Mouse (Mus musculus): ENCODE measurements around the gene Copz2.
"Not testable (repeated sequence)": the region's sequence is repeated elsewhere in the genome, so short reads cannot be mapped to it uniquely, and the experiment has no call there.

Gene Copz2

GRCm38 (mm10) chr11:96829403-96829812, 20.3 kb upstream of the Copz2 start:
- DNase-seq (ENCODE audit: low spot score), result peak; percentile 76

DNA sequence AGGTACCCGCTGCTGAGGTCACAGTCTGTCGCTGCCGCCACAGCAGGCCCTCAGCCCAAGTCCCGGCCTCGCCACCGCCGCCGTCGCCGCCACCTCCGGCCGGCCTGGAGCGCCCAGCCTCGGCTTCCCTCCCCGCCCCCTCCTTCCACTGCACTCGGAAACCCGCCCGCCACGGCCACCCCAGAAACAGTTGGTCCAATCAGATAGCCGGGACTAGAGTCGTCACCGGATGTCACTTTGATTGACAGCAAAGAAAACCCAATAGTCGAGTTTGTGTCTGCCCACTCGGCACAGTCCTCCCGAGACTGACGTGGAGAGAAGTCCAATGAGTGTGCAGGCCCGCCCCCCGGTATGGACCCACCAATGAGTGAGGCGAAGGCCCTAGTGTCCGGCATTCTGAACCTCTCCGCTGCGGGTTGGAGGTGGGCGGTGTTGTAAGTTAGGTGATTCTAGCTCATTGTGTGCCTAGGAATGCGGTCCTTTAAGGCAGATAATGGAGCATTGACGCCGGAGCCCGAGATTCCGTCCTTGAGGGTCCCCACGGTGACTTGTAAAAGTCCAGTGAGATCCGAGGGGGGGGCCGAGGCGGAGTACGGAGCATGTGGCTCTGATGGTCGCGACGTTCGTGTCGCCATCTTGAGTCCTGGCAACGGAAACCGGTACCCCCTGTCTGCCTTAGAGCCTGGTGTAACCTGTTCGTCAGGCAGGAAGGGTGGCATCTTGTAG, 19.7 kb upstream of the Copz2 start, which contains the start of gene Nfe2l1:
Gene Nfe2l1, minus strand, starts transcription at position 156 of the 726 bp plus-strand sequence.
- peak; percentile 90 for DNase-seq (ENCODE audit: low spot score)

DNA sequence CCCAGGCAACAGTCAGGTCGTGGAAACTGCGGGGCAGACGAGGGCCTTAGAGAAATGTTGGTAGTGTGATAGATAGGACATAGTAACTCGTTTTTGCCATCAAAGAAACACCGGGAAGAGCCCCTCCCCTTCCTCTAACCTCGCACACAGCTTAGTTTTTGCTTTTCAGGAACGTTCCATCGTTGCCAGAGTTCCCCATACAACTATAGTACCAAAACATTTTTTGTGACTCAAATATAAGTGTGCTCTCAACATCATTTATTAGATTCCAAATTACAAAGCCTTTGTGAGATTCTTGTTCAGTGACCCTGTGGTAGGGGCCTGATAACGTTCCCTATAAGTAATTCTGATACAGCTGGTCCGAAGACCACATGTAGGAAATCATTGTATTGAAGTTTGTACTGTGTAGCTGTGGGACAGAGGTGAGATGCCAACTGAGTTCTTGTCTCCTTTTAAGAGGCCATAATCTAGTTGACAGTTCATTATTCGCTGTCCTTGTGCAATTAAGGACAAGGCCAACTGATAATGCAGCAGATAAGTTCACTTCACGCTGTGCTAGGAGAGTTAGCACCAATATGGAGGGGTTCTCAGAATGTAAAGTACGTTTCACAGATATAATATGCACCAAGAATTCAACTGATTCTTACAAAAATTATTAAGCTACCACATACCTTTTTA, 19.0 kb upstream of the Copz2 start:
- DNase-seq (ENCODE audit: low spot score), result no peak

DNA sequence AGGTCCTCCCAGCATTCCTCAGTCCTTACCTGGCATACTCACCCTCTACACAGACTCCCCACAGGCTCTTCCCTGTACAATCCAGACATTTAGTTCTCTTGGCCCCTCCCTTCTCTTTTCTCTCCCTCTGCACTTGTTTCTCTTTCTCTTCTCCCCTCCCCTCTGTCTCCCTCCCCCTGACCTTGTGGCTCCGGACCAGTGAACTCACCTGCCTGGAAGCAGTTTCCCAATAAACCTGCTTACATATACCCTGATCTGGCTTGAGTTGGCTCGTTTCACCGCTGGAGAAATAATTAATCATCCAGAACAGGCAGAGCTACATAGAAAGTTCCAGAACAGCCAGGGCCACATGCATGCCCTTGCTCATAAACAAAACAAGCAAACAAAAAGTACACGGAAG, 18.2 kb upstream of the Copz2 start:
- DNase-seq (ENCODE audit: low spot score), result no peak

- DNase-seq (ENCODE audit: low spot score), result no peak
Observed at GRCm38 (mm10) chr11:96832541-96832940, 17.1 kb upstream of the Copz2 start.

- no peak for DNase-seq (ENCODE audit: low spot score)
Observed at GRCm38 (mm10) chr11:96832973-96833372, 16.7 kb upstream of the Copz2 start.

- DNase-seq (ENCODE audit: low spot score), result no peak
Observed at GRCm38 (mm10) chr11:96834127-96834526, 15.5 kb upstream of the Copz2 start.

DNA sequence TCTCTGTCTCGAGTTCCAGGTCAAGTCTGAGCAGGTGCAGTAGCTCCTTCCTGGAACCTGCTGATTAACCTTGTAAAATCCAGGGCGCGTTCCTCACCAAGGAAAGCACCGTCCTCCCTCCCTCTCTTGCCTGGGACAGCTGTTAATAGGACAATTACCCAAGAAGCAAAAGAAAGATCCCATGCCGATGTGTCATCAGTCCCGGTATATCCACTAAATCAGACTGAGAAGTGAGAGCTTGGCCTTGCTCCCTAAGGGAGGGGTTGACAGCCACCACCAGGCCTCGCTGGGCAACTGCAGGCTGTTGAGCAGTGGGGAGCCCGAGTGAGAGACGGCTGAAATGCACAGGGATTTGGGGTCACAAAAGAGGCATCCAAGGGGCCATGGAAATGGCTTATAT, 12.4 kb upstream of the Copz2 start:
- DNase-seq (ENCODE audit: low spot score), result no peak

DNA sequence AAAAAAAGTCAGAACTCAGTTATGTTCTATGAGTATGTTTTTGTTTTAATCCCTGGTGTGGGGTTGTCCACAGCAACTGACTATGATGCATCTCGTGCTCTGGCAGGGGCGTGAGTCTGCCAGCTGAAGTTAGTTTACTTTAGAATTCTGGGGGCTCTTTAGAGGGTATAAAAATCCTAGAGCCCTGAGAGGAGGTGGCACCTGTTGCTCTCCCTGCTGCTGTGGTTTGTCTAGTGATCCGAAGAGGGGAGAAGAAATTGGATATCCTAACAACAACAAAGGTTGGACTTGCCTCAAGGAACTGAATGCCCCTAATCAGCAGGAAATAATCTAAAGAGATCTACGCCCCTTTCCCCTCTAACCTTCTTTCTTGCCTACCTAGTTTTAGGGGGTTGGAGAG, 11.3 kb upstream of the Copz2 start:
- DNase-seq (ENCODE audit: low spot score), result no peak

GRCm38 (mm10) chr11:96839428-96839827, 10.2 kb upstream of the Copz2 start:
- DNase-seq (ENCODE audit: low spot score), result no peak

GRCm38 (mm10) chr11:96839877-96840276, 9.8 kb upstream of the Copz2 start:
- DNase-seq (ENCODE audit: low spot score), result no peak

DNA sequence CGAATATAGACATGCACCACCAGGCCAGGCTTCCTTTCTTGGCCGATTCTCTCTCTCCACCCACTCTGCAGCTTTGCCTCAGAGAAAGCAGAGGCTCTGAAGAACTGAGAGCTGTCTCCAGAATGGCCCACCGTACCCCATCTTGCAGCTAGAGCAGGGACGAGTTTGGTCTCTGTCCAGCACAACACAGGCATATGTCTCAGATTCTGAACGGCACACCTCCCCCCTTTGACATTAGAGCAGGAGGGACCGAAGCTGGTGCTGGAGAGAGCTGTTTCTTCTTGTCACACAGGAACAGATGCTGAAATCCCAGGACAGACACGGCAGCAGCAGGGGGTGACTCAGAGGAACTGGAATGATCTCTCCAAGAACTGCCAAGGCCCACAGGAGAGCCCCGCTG, 9.4 kb upstream of the Copz2 start:
- no peak for DNase-seq (ENCODE audit: low spot score)

DNA sequence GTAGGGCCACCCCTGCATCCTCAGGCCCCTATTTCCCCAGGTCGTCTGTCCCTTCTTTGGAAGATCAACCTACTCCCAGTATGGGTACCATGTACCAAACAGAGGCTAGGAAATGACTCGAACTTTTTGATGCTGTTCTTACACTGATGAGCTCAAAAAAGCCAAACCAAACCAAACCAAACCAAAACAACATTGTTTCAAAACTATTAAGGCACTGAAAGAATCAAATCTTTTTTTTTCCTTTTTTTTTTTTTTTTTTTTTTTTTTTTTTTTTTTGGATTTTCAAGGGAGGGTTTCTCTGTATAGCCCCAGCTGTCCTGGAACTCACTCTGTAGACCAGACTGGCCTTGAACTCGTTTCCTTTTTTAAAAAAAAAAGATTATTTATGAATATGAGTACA, 6.0 kb upstream of the Copz2 start:
- no peak for DNase-seq (ENCODE audit: low spot score)

DNA sequence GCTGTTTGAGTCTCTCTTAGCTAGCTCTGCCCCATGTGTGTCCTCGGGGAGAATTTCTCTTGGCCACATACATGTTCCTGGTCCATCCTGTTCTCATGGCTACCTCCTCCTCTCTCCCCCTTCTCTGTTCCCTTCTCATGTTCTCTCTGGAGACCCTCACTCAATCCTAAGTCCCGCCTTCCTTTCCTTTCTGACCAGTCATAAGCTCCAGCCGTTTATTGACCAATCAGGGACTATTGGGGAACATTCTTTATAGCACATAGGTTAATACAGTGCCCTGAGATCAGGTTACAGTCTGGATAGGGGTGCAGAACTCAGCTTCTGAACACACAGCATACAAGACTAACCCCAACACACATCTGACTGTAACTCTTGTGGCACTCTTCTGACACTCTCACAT, 2.4 kb upstream of the Copz2 start:
- DNase-seq (ENCODE audit: low spot score), result no peak

DNA sequence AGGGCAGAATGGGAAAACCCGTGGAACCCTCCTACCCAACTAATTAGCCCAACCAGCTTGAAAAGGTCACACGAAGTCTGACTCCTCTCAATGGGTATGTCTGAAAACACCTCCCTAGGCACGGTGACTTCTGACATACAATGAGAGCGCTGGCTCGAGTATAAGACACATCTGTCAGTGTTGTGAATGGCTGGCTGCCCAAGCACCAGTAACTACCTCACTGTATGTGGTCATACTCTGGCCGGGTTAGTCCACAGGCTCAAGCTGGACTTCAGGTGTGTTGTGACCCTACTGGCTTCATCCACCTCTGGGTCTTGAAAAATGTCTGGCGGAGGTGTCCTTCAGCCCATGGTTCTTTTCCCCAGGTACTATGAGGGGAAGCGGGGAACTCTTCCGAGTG, 976 bp upstream of the Copz2 start:
- DNase-seq (ENCODE audit: low spot score), result no peak

GRCm38 (mm10) chr11:96849145-96849544, 525 bp upstream of the Copz2 start:
- DNase-seq (ENCODE audit: low spot score), result not testable (repeated sequence)

- DNase-seq (ENCODE audit: low spot score), result no peak
Observed at GRCm38 (mm10) chr11:96857446-96857845, 7.8 kb downstream of the Copz2 start.

- DNase-seq (ENCODE audit: low spot score), result no peak
Observed at GRCm38 (mm10) chr11:96859635-96860034, 10.0 kb downstream of the Copz2 start.

GRCm38 (mm10) chr11:96860564-96860963, 10.9 kb downstream of the Copz2 start:
- peak; percentile 83 for DNase-seq (ENCODE audit: low spot score)

DNA sequence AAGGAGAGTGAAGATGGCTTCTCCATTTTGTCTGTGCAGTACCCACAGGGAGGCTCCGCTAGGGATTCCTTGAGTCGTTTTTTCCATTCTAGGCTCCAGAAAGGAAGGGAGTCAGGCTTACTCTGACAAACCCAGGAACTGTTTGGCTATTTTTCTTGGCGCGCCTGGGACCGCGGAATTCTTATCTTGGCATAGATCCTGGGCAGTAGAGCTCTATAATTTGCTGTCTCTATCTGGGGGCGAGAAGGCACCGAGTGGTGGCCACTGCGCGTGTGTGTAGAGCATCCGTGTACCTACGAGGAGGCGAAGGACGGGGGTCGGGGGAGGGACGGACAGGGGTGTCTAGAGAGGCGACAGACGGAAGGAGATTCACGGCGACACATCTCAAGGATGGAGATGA, 11.8 kb downstream of the Copz2 start:
- peak; percentile 37 for DNase-seq (ENCODE audit: low spot score)

GRCm38 (mm10) chr11:96861878-96862289, 12.2 kb downstream of the Copz2 start:
- peak; percentile 98 for DNase-seq (ENCODE audit: low spot score)

GRCm38 (mm10) chr11:96862534-96862933, 12.9 kb downstream of the Copz2 start:
- DNase-seq (ENCODE audit: low spot score), result no peak

DNA sequence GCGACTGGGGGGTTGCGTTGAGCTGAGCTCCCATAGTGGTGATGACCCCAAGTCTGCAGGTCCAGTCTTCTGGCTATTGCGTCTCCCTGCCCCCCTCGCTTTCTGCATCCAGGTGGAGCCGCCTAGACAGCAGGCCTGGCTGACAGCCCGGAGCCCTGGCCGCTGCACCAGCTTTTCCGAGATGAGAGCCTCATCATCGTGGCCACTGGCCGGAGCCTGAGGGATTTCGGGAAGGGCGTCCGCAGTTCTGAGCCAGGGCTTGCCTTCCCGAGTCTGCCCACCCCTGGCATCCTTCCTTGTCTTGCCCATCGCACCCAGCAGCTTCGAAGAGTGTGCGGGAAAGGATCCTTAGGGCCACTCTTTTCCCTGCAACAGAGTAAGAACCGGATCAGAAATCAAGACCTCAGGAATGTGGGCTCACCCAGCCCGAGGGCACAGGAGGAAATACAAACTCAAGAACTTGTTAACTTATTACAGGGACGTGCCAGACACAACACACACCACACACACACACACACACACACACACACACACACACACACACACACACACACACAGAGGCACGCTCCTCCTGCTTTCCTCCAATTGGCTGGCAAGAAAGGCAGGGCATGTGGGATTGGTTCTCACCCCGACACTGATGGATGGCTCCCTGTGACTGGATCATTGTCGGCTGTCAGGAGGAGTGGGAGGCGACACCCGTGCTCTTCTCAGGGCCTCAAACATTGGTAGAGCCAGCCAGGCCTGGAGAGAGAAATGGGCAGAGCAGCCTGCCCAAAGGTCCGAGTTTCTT, 13.7 kb downstream of the Copz2 start:
- no peak for DNase-seq (ENCODE audit: low spot score)

Data from ovary, postnatal 14 days (tissue).